Mouse (Mus musculus) monocyte, adult 5-6 weeks (primary cell): ENCODE measurements at regions not wholly inside any gene's neighbourhood (a gene's known extent, or its start where the extent isn't known, plus 50 kb on each side); places are given as distances from the start of the nearest gene placed in this dataset.
A peak's percentile ranks its signal among the peaks of the same experiment; 100 is the strongest.

ENCODE experiments used
- ATAC-seq: fragments of 153-309, 156-312 bp; replicated peaks from 2 replicates; pipeline ENCODE4 v1.8.0; 2017; ENCODE audit warnings: mild to moderate bottlenecking; ENCODE audit not compliant: low TSS enrichment, insufficient number of reproducible peaks, severe bottlenecking, poor library complexity, low FRiP score

DNA sequence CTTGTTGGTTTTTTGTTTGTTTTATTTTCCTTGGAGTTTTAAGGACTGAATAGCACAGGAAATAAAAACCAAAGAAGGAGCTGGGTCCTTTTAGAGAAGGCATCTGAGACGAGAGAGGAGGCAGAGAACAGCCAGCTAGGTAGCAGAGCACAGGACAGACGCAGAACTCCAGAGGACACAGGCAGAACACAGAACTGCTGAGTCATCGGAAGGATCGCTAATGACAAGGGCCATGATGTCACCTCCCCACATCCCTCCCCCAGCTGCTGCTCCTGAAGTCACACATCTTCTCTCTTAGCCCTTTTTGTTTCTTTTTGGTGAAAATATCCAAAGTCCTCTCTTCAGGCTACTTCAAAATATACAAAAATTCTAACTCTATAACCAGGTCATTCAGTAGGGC lies 338.7 kb downstream of the Nkx6-1 start:
- ATAC-seq, result no peak

DNA sequence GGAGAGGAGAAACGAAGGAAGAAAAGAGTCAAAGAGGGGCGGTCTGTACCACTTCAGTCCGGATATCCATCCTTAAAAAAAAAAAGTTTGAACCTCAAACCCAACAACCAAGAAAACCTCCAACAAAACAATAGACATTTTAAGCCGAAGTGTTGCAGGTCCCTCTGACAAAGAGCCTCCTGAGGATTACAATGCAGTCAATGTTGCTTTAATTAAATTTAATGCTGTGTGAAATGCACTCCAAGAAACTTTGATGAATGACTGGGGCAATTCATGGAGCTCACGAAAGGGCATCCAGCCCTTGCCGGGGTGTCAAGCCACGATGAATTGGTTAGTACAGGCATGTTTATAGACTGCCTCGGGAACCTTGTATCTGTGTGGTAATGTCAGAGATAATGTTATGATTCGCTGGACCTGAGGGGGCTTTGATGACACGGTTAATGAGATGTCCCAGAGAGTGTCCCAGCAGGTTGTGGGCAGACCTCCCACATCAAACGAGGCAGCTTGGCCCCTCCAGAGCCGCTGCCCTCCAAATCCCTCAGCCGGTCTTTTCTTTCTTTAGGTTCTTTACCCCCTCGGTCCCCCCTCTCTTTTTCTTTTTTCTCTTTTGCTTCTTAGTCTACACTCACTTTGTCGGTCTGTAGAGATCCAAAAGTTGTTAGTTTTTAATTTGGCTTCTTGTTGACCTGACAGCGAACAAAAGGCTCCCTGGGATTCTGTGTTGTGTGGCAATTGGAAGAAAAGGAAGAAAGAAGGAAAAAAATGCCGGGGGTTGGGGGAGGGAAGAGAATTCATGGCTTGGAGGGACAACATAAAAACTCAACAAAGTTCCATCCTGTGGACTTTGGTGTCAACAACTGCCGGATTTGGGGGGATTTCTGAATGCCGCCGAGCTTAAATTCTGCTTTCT lies 341.5 kb downstream of the Nkx6-1 start:
- ATAC-seq, result no peak

DNA sequence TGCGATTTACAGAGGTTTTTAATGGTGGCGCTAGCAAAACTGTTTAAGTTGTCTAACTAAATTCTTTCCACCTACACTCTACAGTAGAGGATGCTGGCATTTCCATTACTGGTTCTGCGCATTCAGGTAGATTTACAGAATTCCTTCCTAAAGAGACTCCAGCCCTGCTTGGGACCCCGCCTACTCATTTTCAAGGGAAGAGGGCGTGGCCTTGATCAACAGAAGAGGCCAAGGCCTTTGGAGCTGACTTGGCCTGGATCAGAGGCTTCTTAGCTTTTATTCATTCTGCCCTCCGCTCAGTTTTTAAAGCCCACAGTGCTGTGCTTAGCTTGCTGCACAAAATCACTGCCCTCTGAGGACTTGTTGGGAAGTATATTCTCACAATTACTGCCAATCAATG lies 364.8 kb downstream of the Nkx6-1 start:
- no peak for ATAC-seq

DNA sequence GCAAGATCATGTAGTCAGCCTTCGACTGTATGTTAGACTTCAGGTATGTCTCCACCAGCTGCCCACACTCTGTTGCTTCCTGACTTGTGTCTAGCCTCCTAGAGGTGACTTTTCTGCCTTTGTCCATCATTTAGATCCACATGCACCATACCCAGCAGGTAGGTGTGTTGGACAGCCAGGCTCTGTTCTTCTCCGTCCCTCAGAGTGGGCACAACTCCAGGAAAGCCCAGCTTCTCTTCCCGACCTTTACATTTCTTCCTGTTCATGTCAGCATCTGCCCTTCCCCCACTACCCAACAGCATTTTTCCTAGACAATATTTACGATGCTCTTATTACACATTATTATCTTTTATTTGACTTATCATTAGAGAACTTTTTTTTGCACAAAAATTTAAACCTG lies 366.4 kb downstream of the Nkx6-1 start:
- ATAC-seq, result no peak

DNA sequence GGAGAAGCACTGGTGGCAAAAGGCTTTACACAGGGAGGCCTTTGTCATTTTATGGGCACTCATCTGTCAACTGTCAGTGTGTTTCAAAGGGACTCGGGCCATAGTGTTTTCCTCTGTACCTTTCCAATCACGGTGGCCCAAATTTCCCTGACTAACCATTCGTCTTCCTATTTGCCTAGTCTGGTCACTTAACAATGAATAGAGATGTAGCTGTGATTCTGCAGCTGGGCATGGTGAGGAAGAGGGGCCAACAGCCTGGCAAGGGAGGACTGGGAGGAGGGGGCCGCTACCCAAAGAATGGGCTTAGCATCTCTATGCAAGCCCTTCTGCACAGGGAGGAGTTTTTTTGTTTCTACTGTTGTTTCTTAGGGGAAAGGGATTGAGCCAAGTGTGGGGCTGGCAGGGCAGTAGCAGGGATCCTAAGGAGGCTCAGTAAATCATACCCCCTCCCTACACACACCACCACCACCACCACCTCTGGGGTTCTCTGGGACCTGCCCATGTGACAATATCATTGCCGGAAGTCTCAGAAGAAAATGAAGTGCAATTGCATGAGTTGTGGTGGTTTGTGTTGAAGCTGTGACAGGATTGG lies 367.2 kb downstream of the Nkx6-1 start:
- no peak for ATAC-seq

DNA sequence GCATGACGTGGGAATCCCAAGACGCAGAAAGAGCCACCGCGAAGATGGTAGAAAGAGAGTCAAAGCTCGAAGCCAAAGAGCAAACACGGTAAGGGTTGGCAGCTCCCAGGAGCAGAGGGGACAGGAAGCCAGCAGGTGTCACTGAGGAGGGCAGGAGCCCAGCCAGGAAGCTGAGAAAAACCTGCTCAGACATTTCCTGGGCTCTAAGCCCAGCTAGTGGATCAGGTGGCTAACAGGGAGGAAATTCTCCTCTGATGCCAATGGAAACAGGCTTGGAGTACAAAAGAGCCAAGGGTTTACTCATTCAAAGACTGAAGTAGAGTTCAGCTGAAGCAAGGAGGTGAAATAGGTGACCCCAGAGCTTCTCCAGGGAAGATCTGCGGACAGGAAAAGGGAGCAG lies 368.9 kb downstream of the Nkx6-1 start:
- no peak for ATAC-seq

DNA sequence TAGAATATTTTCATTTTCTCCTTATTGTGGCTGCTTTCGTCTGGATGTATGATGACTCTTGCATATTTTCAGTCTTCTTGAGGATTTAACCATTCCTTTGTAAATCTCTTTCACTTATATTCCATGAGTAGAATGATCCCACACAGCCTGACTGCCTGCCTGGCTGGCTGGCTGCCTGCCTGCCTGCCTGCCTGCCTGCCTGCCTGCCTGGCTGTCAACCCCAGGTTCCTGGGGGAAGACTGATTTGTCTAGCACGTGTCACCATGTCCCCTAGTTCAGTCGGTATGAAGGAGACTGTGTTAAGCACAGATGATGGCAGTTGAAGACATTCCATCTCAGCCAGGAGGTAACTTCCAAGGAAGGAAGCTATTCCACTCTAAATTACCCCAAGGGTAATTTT lies 370.8 kb downstream of the Nkx6-1 start:
- ATAC-seq, result no peak

DNA sequence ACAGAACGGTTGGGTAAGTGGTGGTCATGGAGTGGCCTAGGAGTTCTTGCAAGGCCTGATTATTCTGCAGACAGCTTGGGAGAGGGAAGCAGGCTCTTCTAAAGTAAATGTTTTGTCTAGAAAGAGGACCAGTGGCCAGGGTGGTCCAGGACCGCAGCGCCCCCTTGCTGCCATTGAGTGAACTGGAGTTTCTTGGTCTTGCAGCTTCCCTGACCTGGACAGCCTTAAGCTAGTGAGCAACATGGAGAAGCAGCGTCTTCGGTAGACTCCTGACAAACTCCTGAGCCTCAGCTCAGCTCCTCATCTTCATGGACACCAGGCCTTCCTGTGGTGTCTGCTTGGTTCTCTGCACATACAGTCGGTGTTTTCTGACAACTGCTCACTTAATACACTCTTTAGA lies 376.4 kb downstream of the Nkx6-1 start:
- ATAC-seq, result no peak

DNA sequence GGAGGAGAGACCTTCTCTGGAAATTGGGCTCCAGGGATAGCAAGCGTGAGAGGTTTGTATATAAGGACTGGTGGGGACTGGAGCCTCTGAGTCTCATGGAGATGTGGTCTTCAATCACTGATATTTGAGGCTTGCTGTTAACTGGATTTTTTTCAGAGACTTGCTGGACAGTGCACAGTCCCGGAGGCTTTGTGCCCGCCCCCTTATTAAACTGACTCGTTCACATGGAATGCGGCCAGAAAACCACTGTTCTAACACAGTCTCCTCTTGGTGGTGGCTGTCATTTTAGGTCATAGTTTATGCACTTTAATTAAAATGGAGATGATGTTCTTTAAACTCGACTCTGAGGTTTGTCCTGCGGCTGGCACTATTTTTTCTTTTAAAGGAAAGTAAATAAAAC lies 378.9 kb downstream of the Nkx6-1 start:
- ATAC-seq, result no peak

DNA sequence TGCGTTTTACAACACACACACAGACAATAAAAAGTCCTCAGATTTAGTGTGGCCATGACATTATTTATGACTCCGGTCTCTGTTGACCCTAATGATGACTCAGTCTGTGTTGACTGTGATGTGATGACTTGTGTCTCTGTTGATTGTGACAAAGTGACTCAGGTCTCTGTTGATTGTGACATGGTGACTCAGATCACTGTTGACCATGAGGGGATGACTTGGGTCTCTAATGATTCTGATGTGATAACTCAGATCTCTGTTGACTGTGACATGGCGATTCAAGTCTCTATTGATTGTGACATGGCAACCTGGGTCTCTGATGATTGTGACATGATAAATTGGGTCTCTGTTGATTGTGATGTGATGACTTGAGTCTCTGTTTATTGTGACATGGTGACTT lies 405.0 kb downstream of the Gpat3 start:
- no peak for ATAC-seq

DNA sequence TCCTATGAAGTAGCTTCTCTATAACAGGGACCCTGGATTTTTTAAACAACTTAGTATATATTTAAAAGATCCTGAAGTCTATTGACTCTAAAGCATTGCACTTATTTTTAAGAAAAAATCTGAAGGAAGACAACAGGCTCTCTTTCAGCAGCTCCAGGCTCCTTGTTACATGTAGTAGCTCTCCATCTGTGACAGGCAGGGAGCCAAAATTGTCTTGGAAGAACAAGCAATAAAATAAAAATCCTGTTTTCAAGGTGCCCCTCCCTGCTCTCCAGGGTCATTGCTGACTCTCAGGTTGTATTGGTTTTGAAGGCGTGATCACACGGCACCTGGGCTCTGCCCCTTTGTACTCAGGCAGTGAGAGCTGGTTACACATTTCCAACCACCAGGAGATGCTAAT lies 397.1 kb downstream of the Gpat3 start:
- ATAC-seq, result no peak

DNA sequence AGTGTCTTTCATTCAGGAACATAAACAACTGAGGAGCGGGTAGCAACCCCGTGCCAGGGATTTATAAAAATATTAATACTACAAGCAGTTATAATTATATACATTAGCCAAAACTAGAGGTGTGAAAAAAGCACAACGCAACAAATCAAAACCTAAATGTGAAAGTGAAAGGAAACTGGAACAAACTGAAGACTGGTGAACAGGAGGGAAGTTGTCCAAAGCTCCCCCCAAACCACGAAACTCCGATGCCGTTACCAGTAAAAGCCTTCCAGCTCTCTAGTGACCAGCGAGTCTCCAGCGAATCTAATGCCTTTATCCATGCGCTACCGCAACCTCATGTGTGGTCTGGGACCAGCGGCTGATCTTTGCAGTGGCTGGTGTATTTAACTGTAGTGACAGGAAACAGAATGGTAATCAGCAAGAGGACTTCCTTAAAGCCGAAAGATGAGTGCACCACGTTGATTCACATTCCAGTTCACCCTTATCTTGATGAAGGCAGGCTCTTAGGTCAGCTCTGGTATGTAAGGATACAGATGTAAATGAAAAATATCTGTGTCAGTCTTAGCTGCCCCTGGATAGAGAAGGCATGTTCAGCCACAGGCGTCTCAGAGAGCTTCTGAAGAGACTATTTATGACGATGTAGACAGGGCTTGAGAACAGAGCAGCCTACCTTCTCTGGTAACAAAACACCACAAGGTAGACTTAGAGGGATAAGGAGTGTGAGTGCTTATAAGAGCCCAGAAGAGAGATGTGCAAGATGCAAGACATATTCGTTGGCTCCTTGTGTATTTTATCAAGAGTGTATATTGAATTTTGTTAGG lies 394.0 kb downstream of the Gpat3 start:
- no peak for ATAC-seq

DNA sequence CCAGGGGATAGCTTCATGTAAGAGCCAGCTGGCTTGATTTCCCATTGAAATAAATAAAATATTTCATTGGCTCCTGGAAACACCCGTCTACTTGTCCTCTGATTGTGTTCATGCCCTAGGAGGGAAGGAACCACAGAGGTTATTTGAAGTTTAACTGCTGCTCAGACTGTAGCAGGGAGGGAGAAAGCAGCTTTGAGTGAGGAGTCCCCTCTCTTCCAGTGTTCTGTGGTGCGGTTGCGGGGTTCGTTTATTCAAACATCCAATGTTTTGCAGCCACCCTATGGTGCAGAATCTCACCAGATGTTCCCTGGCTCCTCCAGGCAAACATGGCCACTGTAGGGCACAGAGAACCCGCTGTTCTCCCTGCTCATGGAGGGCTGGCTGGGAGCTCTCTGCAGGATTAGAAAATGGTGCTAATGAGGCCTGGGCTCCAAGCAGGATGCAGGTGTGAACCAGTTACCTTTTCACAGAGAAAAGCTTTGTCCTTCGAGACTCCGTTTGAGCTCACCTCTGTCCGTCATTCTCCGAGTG lies 390.7 kb downstream of the Gpat3 start:
- no peak for ATAC-seq

DNA sequence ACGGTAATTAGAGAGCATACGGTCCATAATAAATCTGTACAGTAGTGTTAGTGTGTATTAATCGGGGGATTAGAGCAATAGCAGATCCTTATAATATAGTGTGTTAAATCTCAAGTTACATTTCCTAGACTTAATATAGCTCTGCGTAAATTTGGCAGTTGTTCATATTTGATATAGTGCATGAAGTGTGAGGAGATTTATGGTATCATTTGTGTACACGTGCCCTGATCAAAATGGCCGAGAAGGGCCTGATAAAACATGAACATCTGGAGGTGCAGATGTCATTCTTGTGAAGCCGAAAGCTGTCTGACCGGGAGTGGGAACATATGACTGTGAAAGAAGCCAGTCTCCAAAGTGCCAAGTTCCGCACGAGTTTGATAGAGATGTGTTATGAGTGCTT lies 376.9 kb downstream of the Gpat3 start:
- ATAC-seq, result no peak

DNA sequence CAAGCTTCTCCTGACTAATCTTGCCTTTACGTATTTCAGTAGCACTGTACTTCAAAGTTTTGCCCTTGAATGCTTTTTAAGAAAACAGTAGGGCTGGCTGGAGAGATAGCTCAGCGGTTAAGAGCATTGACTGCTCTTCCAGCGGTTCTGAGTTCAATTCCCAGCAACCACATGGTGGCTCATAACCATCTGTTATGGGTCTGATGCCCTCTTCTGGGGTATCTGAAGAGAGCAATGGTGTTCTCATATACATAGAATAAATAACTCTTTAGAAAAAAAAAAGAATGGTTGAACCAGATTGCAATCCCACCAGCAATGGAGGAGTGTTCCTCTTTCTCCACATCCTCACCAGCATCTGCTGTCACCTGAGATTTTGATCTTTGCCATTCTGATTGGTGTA lies 372.6 kb downstream of the Gpat3 start:
- no peak for ATAC-seq

DNA sequence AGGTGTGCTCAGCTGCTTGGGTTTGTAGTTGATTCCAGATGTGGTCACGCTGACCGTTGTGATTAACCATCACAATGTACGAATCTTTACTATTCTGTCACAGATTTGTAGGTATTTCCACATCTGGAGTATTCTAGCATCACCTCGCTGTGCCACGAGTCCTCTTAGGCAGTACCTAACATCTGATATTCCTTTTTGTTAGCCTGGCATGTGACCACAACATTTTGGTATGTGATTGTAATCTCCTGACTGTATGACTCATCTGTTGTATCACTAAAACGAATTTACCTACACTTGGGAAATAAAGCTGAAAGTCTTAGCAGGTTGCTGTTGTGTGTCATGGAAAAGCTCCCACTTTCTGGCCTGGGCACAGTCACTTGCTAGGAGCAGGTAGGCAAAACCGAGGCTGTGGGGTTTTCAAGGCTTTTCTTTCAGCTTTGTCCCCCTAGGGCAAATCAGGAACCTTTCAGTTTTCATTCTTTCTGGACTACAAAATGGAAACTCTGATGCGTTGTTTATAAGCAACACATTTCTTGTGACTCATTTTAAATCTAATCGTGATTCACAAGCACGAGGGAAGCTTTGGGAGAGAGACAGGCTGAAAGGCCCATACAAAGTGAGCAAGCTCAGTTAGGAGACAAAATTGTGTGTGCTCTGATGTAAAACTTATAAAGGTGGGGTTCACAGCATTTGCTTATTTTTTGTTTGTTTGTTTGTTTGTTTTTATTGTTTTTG lies 371.5 kb downstream of the Gpat3 start:
- ATAC-seq, result no peak

DNA sequence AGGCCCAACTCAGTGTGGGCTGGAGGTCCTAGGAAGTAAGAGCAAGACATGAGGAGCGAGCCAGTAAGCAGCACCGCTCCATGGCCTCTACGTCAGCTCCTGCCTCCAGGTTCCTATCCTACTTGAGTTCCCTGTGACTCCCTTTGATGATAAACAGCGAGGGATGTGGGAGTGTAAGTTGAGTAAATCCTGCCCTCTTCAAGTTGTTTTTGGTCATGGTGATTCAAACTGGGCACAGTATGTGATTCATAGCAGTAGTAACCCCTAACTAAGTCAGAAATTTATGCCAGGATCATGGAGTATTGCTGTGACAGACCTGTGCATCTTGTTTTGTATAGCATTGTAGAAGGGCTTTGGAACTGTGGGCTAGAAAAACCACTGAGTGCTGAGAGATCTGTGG lies 366.5 kb downstream of the Gpat3 start:
- no peak for ATAC-seq

DNA sequence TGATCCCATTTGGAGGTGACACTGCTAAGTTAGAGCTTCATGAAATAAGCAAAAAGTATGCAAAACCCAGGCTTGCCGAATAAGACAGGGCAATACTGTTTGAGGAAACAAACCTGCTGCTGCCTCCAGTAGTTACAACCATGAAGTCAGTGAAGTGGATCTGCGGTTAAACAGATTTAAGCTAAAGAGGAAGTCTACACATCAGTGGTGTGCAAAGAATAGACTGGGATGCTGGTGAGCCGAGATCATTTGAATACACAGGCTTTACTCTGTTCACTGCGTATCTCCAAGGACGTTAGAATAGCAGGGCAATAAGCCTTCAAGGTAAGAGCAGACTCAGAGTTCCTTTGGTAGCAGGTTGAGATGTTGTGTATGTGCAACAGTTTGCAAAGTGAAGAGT lies 362.6 kb downstream of the Gpat3 start:
- ATAC-seq, result 0 out of 2 replicates have a peak, but pooled peaks have one; percentile 43

DNA sequence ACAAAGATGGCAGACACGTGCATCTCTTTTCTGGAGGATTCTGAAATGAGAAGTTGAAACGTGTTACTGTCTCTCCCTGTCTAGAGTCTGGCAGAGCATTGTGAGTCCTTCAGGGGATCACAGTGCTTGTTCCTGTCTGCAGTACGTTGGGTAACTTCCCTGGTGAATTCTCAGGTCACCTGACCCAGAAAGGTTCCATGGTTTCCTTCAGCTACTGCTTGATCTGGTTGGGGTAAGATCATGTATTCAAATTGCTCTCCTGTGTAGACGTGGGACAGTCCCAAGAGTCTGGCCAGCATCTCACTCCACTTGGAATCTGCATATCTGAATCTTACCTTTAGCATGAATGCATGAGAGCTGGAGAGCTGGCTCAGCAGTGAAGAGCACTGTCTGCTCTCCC lies 350.0 kb downstream of the Gpat3 start:
- no peak for ATAC-seq
